Mouse (Mus musculus): ENCODE measurements around the gene Cgref1.

DNA sequence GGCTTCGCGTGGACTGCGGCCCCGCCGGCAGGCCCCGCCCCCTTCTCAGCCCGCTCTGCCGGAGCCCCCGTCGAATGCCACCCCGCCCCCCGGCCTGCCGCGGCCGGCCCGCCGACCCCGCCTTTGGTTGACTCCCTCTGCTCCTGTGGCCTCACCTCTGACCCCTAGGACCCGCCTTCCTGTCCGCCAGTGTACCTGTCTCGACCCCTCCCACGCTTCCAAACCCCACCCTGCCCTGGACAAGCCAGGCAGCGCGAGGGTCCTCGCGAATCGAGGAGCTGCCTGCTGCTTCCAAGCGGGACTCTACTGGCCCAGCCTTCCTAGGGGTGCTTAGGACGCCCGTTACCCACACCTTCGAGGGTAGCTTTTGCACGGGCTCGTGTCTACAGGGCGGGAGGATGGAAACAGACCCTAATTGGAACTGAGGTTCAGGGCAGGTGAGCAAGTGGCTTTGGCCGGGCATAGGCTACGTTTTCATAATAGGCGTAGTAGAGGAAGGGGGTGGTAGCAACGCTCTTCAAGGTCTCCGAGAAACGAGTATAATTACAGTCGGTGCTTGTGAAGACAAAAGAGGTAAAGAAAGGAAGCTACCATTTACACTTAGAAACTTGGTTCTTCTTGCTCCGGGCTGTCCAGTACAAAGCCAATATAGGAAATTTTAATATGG is 56.2 kb downstream of the Cgref1 start:
- TF ChIP-seq CTCF (IDR thresholded peaks at IDR 0.05; ENCODE audit: low read depth) (no peak), EP300 (IDR thresholded peaks at IDR 0.05; ENCODE audit: low read depth) (no peak)
